Mouse (Mus musculus) hindbrain, embryonic 10.5 days (tissue): Measurements from ENCODE around the gene Dao. TPM values are rescaled to one million over a fixed set of nuclear protein-coding genes. Genes with fewer than 3 reads are reported as not detected.
A peak's percentile ranks its signal among the peaks of the same experiment; 100 is the strongest.

ENCODE experiments used
- DNase-seq: peaks from one replicate; pipeline ENCODE4 v3.0.0-alpha.2; 2017; ENCODE audit warnings: low spot score
- H3K27ac ChIP-seq: fragments of 300-500 bp; sonication (generic); 2 replicates; pipeline ENCODE4 v1.5.1; 2016; ENCODE audit warnings: mild to moderate bottlenecking, moderate library complexity
- H3K27me3 ChIP-seq: fragments of 300-500 bp; sonication (generic); 2 replicates; pipeline ENCODE4 v1.6.1; 2016; ENCODE audit warnings: mild to moderate bottlenecking; ENCODE audit not compliant: poor library complexity, insufficient read depth, severe bottlenecking
- H3K36me3 ChIP-seq: fragments of 300-500 bp; sonication (generic); 2 replicates; pipeline ENCODE4 v1.6.1; 2016; ENCODE audit warnings: mild to moderate bottlenecking, moderate library complexity
- H3K4me1 ChIP-seq: fragments of 300-500 bp; sonication (generic); replicated peaks from 2 replicates; pipeline ENCODE4 v1.6.1; 2016; ENCODE audit warnings: mild to moderate bottlenecking
- H3K4me3 ChIP-seq: fragments of 300-500 bp; sonication (generic); 2 replicates; pipeline ENCODE4 v1.5.1; 2016; ENCODE audit warnings: mild to moderate bottlenecking, moderate library complexity
- H3K9me3 ChIP-seq: fragments of 300-500 bp; sonication (generic); 2 replicates; pipeline ENCODE4 v1.6.1; 2016; ENCODE audit warnings: mild to moderate bottlenecking, moderate library complexity
- WGBS: fragments of 180-500 bp; shearing (Covaris S2); methylation state at CpG from one replicate; pipeline ENCODE4 v1.1.7; 2016; 5-methylcytosine and 5-hydroxymethylcytosine counted together
- polyA plus RNA-seq: library from polyadenylated mRNA; unstranded; fragments of >200 nt; fragmentation: Nextera tagmentation; extraction: Ambion mirVana; gene quantifications from 2 replicates; pipeline ENCODE4 v1.2.1, GENCODE M21; 2016

Gene Dao
- polyA plus RNA-seq, 1 experiment from 2014 or later = not detected

GRCm38 (mm10) chr5:113986182-113986961 is 17.1 kb upstream of the Dao start:
- H3K4me3 ChIP-seq = no peak overlapping the region
- WGBS = 49% methylated on average over 9 of the region's 9 CpGs
- peak overlapping the region; percentile 56 for H3K27ac ChIP-seq
- DNase-seq = no peak
- no peaks in the 10 kb centered on the region for H3K27me3 ChIP-seq
- peaks cover 53% of the 10 kb centered on the region for H3K4me1 ChIP-seq
- H3K36me3 ChIP-seq = peaks cover 53% of the 10 kb centered on the region
- no peaks in the 10 kb centered on the region for H3K9me3 ChIP-seq

- Histone ChIP-seq H3K4me1 (peaks cover 63% of the 10 kb centered on the region), H3K27ac (no peak overlapping the region), H3K9me3 (no peaks in the 10 kb centered on the region), H3K36me3 (peaks cover 33% of the 10 kb centered on the region), H3K4me3 (no peak overlapping the region), H3K27me3 (no peaks in the 10 kb centered on the region)
- WGBS = 89% methylated on average over 20 of the region's 20 CpGs
- DNase-seq = no peak
These were observed 14.0 kb upstream of the Dao start for GRCm38 (mm10) chr5:113989437-113990024.

GRCm38 (mm10) chr5:113990593-113990992 is 12.9 kb upstream of the Dao start:
- Histone ChIP-seq H3K4me3 (no peak overlapping the region), H3K27ac (peak overlapping the region; percentile 40; the same call in 1 of the 2 replicates), H3K4me1 (peaks cover 59% of the 10 kb centered on the region), H3K9me3 (no peaks in the 10 kb centered on the region), H3K27me3 (no peaks in the 10 kb centered on the region), H3K36me3 (peaks cover 30% of the 10 kb centered on the region)
- no peak for DNase-seq
- 85% methylated on average over 5 of the region's 5 CpGs for WGBS

- Histone ChIP-seq H3K36me3 (peaks cover 25% of the 10 kb centered on the region), H3K4me3 (no peak overlapping the region), H3K9me3 (no peaks in the 10 kb centered on the region), H3K4me1 (peaks cover 54% of the 10 kb centered on the region), H3K27ac (no peak overlapping the region), H3K27me3 (no peaks in the 10 kb centered on the region)
- DNase-seq = no peak
- WGBS = 73% methylated on average over 7 of the region's 7 CpGs
These were observed 12.4 kb upstream of the Dao start for GRCm38 (mm10) chr5:113991141-113991540.

- H3K36me3 ChIP-seq = peaks cover 16% of the 10 kb centered on the region
- no peaks in the 10 kb centered on the region for H3K9me3 ChIP-seq
- no peak for DNase-seq
- H3K4me3 ChIP-seq = peak overlapping the region; percentile 84
- peak overlapping the region; percentile 98 for H3K27ac ChIP-seq
- H3K27me3 ChIP-seq = no peaks in the 10 kb centered on the region
- peaks cover 50% of the 10 kb centered on the region for H3K4me1 ChIP-seq
- WGBS = 40% methylated on average over 12 of the region's 12 CpGs
These were observed 11.1 kb upstream of the Dao start for GRCm38 (mm10) chr5:113992339-113992831.

GRCm38 (mm10) chr5:113993031-113993486 is 10.4 kb upstream of the Dao start:
- no peak for DNase-seq
- Histone ChIP-seq H3K4me1 (peaks cover 50% of the 10 kb centered on the region), H3K4me3 (peak overlapping the region; percentile 84), H3K27me3 (no peaks in the 10 kb centered on the region), H3K36me3 (peaks cover 12% of the 10 kb centered on the region), H3K27ac (peak overlapping the region; percentile 98), H3K9me3 (no peaks in the 10 kb centered on the region)
- WGBS = under 1% methylated on average over 22 of the region's 22 CpGs

- H3K4me1 ChIP-seq = peaks cover 50% of the 10 kb centered on the region
These were observed 9.7 kb upstream of the Dao start, which contains the start of gene Ssh1 for GRCm38 (mm10) chr5:113993487-113994465. Ssh1 (minus strand) TSS chr5:113993894.

GRCm38 (mm10) chr5:113996458-113996857 is 7.0 kb upstream of the Dao start:
- DNase-seq = no peak
- Histone ChIP-seq H3K27me3 (no peaks in the 10 kb centered on the region), H3K36me3 (no peaks in the 10 kb centered on the region), H3K27ac (no peak overlapping the region), H3K4me1 (peaks cover 34% of the 10 kb centered on the region), H3K4me3 (no peak overlapping the region), H3K9me3 (no peaks in the 10 kb centered on the region)
- 69% methylated on average over 2 of the region's 2 CpGs for WGBS

More at GRCm38 (mm10) chr5:113993487-113994465, 9.7 kb upstream of the Dao start, which contains the start of gene Ssh1:
- no peaks in the 10 kb centered on the region for H3K9me3 ChIP-seq
- 1% methylated on average over 83 of the region's 83 CpGs for WGBS
- H3K27me3 ChIP-seq = no peaks in the 10 kb centered on the region
- peak; percentile 90 for DNase-seq
- peak within 1 kb of the TSS; percentile 84 for H3K4me3 ChIP-seq
- peaks cover 10% of the 10 kb centered on the region for H3K36me3 ChIP-seq
- H3K27ac ChIP-seq = peak within 1 kb of the TSS; percentile 98

- 74% methylated on average over 5 of the region's 5 CpGs for WGBS
- DNase-seq = no peak
- Histone ChIP-seq H3K27ac (no peak overlapping the region), H3K27me3 (no peaks in the 10 kb centered on the region), H3K36me3 (no peaks in the 10 kb centered on the region), H3K4me1 (peaks cover 15% of the 10 kb centered on the region), H3K9me3 (no peaks in the 10 kb centered on the region), H3K4me3 (no peak overlapping the region)
These were observed 4.1 kb upstream of the Dao start for GRCm38 (mm10) chr5:113999382-113999781.

- Histone ChIP-seq H3K27me3 (no peaks in the 10 kb centered on the region), H3K36me3 (no peaks in the 10 kb centered on the region), H3K4me1 (peaks cover 8% of the 10 kb centered on the region), H3K9me3 (no peaks in the 10 kb centered on the region), H3K4me3 (no peak overlapping the region), H3K27ac (no peak overlapping the region)
- DNase-seq = no peak
- WGBS = 78% methylated on average over 11 of the region's 11 CpGs
These were observed 1.1 kb downstream of the Dao start for GRCm38 (mm10) chr5:114004573-114004972.

GRCm38 (mm10) chr5:114005100-114005499 is 1.6 kb downstream of the Dao start:
- Histone ChIP-seq H3K36me3 (no peaks in the 10 kb centered on the region), H3K9me3 (no peaks in the 10 kb centered on the region), H3K4me1 (peaks cover 8% of the 10 kb centered on the region), H3K27me3 (no peaks in the 10 kb centered on the region), H3K27ac (no peak overlapping the region), H3K4me3 (no peak overlapping the region)
- DNase-seq = no peak
- WGBS = 92% methylated on average over 5 of the region's 5 CpGs

- no peak for DNase-seq
- H3K4me3 ChIP-seq = no peak overlapping the region
- H3K4me1 ChIP-seq = peaks cover 8% of the 10 kb centered on the region
- no peaks in the 10 kb centered on the region for H3K9me3 ChIP-seq
- no peaks in the 10 kb centered on the region for H3K27me3 ChIP-seq
- no peak overlapping the region for H3K27ac ChIP-seq
- WGBS = 75% methylated on average over 4 of the region's 4 CpGs
- no peaks in the 10 kb centered on the region for H3K36me3 ChIP-seq
These were observed 3.5 kb downstream of the Dao start for GRCm38 (mm10) chr5:114006974-114007373.
